Mouse (Mus musculus) hematopoietic multipotent progenitor cell, adult 10-12 weeks (in vitro differentiated cells): Measurements from ENCODE around the gene Larp1. TPM values are rescaled to one million over a fixed set of nuclear protein-coding genes. Genes with fewer than 3 reads are reported as not detected.

Experiments used
- polyA plus RNA-seq: library from polyadenylated mRNA; stranded (reverse); fragments of >175 nt; gene quantifications from 2 replicates; pipeline ENCODE4 v1.2.3, GENCODE M21; 2012; ENCODE audit warnings: low replicate concordance

Gene Larp1
- 50.8 and 54.3 TPM in 2 replicates for polyA plus RNA-seq

GRCm38 (mm10) chr11:58009051-58009515 is at the start of gene Larp1:
Larp1 (plus strand) TSS chr11:58009064.

GRCm38 (mm10) chr11:58093021-58093528 is 84.2 kb downstream of the Larp1 start, which contains the start of gene Gm12248:
Gm12248 (minus strand) TSS chr11:58093134.

GRCm38 (mm10) chr11:58103697-58104306 is 94.9 kb downstream of the Larp1 start, which contains the start of gene Cnot8:
Cnot8 (plus strand) TSS chr11:58104153.

Other genes starting within 250 kb of the Larp1 start
- gene Sap30l, start 207.4 kb upstream of the Larp1 start, polyA plus RNA-seq, result 35.1 and 69.2 TPM in 2 replicates
- gene Hand1, start 176.2 kb upstream of the Larp1 start, polyA plus RNA-seq, result not detected in 2 replicates
- not detected in 2 replicates for gene Gm12248, start 84.1 kb downstream of the Larp1 start, polyA plus RNA-seq
- 4.4 and 8.0 TPM in 2 replicates for gene Cnot8, start 95.1 kb downstream of the Larp1 start, polyA plus RNA-seq
- 4.2 and 6.3 TPM in 2 replicates for gene Gemin5, start 159.5 kb downstream of the Larp1 start, polyA plus RNA-seq
- 4.2 and 16.6 TPM in 2 replicates for gene Mrpl22, start 162.6 kb downstream of the Larp1 start, polyA plus RNA-seq
- gene Igtp, start 190.5 kb downstream of the Larp1 start, polyA plus RNA-seq, result 6.0 and 12.5 TPM in 2 replicates
- gene Irgm2, start 190.6 kb downstream of the Larp1 start, polyA plus RNA-seq, result 1.2 and 4.8 TPM in 2 replicates